Mouse (Mus musculus): ENCODE results near the gene Ptcra.
"Not testable (repeated sequence)": the region's sequence is repeated elsewhere in the genome, so short reads cannot be mapped to it uniquely, and the experiment has no call there.

The Ptcra gene

GRCm38 (mm10) chr17:46763544-46763943 is at the start of gene Ptcra:
Ptcra (minus strand) TSS chr17:46763712.
- no peak for DNase-seq (ENCODE audit: extremely low spot score, low read depth, low spot score)

- no peak for DNase-seq (ENCODE audit: extremely low spot score, low read depth, low spot score)
Measured at GRCm38 (mm10) chr17:46812442-46812841, 48.9 kb upstream of the Ptcra start.

GRCm38 (mm10) chr17:46810672-46811071 is 47.2 kb upstream of the Ptcra start:
- no peak for DNase-seq (ENCODE audit: extremely low spot score, low read depth, low spot score)

- no peak for DNase-seq (ENCODE audit: extremely low spot score, low read depth, low spot score)
Measured at GRCm38 (mm10) chr17:46809131-46809830, 45.8 kb upstream of the Ptcra start.

DNA sequence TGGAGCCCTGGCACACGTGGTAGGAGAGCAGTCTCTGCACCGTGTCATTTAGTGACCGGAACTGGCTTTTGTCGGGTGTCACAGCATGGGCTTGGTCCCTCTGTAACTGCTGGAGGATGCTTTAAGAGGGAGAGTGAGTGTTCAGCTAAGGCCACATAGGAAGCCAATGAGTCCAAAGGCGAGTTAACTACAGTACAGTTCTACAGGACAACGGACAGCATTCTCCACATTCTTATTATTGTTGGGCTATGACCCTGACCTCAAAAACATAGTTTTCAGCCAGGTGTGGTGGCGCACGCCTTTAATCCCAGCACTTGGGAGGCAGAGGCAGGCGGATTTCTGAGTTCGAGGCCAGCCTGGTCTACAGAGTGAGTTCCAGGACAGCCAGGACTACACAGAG is 44.9 kb upstream of the Ptcra start:
- no peak for DNase-seq (ENCODE audit: extremely low spot score, low read depth, low spot score)

GRCm38 (mm10) chr17:46801761-46802160 is 38.2 kb upstream of the Ptcra start:
- no peak for DNase-seq (ENCODE audit: extremely low spot score, low read depth, low spot score)

DNA sequence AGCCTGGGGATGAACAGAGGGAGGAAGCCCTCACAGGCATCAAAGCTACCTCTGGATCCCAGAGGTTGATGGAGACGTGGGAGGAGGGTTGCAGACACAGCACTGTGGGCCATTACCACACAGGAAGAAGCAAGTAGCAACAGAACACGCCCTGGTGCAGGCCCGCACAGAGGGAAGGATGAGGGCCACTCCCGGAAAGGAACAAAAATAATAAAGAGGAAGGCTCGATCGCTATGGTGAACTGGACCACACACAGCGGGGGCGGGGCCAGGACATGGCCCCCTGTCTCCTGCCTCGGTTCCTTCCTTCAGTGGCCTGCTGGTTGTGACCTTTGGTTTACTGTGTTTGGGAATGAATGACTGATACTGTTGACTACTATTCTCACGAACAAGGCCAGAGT is 36.2 kb upstream of the Ptcra start:
- no peak for DNase-seq (ENCODE audit: extremely low spot score, low read depth, low spot score)

DNA sequence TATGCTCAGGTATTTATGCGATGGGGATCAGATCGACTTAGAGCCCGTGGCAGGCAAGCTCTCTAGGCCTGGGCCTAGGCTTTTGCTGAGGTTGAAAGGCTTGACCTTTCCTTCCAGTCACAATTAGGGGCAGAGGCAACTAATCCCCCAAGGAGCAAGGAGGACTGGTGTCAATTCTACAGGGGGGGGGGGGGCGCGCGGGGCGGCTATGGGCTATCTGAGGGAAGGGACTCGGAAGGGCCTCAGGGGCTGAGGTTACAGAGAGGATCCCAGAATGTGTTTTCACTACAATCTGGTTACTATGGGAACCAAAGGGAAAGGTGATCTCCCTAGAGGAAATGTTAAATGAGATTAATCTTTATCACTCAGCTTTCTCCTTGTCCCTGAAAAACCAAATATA is 33.9 kb upstream of the Ptcra start:
- DNase-seq (ENCODE audit: extremely low spot score, low read depth, low spot score), result no peak

GRCm38 (mm10) chr17:46796743-46797142 is 33.2 kb upstream of the Ptcra start:
- no peak for DNase-seq (ENCODE audit: extremely low spot score, low read depth, low spot score)

DNA sequence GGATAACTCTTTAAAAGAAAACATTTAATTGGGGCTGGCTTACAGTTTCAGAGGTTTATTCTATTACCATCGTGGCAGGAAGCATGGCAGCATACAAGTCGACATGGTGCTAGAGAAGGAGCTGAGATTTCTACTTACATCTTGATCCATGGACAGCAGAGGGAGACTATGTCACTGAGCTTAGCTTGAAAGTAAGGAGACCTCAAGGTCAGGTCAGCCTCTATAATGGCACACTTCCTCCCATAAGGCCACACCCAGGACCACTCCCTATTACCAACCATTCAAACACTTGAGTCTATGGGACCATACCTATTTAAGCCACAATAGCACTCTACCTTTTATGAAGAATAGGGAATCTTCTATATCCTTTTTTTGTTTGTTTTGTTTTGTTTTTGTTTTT is 29.5 kb upstream of the Ptcra start:
- DNase-seq (ENCODE audit: extremely low spot score, low read depth, low spot score), result no peak

- DNase-seq (ENCODE audit: extremely low spot score, low read depth, low spot score), result not testable (repeated sequence)
Measured at GRCm38 (mm10) chr17:46787974-46788373, 24.5 kb upstream of the Ptcra start.

GRCm38 (mm10) chr17:46786952-46787351 is 23.4 kb upstream of the Ptcra start:
- DNase-seq (ENCODE audit: extremely low spot score, low read depth, low spot score), result no peak

DNA sequence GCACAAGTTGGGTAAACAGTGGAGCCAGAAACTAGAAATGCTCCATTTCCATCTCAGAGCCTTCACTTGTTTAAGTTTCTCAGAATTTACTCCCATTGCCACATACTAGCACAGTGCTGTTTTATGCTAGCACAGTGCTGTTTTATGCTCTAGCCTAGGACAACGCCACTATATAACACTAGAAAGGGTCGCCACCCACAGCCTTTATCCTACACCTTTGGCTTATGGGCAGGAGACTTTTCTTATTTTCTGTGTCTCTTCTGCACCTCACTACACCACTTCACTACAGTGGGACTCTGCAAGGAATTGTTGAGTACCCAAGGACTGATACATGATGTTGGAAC is 19.7 kb upstream of the Ptcra start:
- no peak for DNase-seq (ENCODE audit: extremely low spot score, low read depth, low spot score)

GRCm38 (mm10) chr17:46782341-46783221 is 19.1 kb upstream of the Ptcra start, which contains the start of gene Rpl7l1:
Rpl7l1 (minus strand) TSS chr17:46782672.
- DNase-seq (ENCODE audit: extremely low spot score, low read depth, low spot score), result peak; percentile 87

GRCm38 (mm10) chr17:46781876-46782275 is 18.4 kb upstream of the Ptcra start:
- DNase-seq (ENCODE audit: extremely low spot score, low read depth, low spot score), result no peak

DNA sequence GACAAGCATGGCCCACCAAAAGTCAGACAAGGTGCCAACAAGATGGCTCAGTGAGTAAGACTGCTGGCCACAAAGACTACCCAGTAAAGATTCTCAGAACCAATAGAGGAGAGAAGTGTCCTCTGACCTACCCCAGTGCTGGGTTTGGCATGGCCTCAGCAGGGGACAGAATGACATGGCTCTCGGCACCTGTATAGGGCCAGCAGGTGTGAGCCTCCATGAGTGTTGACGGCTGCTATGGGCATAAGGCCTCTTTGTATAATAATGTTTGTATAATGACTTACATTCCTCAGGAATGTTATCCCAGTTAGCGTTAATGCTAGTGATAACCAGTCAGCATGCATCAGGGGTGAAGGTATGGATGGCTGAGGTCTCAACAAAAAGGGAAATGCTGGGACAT is 12.6 kb upstream of the Ptcra start:
- DNase-seq (ENCODE audit: extremely low spot score, low read depth, low spot score), result no peak

- no peak for DNase-seq (ENCODE audit: extremely low spot score, low read depth, low spot score)
Measured at GRCm38 (mm10) chr17:46775070-46775469, 11.6 kb upstream of the Ptcra start.

- DNase-seq (ENCODE audit: extremely low spot score, low read depth, low spot score), result no peak
Measured at GRCm38 (mm10) chr17:46774131-46774472, 10.6 kb upstream of the Ptcra start.

DNA sequence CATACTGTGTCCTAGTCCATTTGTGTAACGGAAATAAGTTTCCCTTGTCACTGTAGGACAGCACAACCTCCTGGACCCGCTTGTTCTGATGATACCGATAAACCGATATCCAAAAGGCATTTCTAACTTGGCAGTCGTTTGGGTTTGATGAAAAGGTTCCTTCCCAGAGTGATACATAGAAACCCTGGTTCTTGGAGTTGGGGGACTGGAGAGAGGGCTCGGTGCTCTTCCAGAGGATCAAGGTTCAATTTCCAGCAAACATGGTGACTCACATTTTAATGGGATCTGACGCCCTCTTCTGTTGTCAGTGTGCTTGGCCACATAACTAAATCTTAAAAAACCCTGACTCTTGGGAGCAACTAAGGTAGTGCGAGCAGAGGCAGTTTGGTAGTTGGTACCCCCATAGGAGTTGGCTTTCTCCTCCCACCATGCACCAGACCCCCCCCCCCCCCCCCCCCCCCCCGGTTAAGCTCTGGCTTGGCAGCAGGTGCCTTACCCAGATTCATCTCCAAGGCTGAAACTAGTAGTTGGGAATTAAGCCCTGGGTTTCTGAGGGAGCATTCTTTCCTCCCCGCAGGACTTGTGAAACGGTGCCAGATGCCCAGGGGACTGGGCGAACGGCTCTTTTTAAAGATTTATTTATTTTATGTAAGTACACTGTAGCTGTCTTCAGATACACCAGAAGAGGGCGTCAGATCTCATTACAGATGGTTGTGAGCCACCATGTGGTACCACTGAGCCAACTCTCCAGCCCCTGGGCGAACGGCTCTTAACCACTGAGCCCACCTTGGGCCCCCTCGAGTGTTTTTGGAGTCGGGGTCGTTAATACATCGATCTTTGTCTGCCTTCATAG is 10.0 kb upstream of the Ptcra start:
- no peak for DNase-seq (ENCODE audit: extremely low spot score, low read depth, low spot score)

DNA sequence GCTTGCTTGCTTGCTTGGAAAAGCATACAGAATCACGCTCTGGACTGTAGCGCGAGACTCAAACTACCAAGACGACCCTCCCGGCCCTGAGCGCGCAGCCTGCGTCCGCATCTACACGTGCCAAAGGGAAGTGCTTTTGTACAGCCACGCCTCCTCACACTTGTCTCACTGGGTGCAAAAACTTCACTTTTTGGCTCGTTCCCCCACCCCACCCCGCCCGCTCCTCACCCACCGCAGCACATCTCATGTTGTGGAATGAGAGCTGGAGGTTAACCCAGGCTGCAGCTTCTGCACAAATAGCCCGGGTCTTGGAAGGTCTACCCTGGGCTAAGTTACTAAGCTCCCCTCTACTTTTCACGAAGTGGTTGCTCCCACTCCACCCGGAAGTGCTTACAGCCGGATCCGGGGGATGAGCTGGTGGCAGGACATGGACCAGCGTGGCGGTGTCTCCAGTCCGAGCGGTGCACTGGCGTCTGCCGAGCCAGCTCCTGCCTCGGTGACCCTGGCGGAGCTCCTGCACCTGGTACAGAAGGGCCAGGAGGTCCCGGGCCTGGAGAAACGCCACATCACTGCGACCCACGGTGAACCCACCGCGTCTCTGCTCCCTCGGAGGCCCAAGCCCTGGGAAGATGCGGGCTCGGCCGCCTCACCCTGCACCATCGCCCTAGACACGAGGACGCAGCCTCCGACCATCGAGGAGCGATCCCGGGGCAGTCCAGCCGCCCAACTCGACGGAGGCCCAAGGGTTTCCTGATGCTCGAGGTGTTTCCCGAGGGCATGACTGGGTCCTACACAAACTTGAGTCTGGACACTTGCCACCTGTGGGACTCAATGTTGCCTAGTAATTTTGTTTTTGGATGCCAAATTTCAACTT is 9.1 kb upstream of the Ptcra start, which contains the start of gene 2310039H08Rik:
2310039H08Rik (plus strand) TSS at position 232 of the 874 bp plus-strand sequence.
- peak; percentile 63 for DNase-seq (ENCODE audit: extremely low spot score, low read depth, low spot score)

Data from hindlimb bud, embryonic 11.5 days (tissue).